Mouse (Mus musculus) midbrain, postnatal 0 days (tissue): ENCODE data around the gene Bola2. TPM values are rescaled to one million over a fixed set of nuclear protein-coding genes. Genes with fewer than 3 reads are reported as not detected.
"Not testable (repeated sequence)": the region's sequence is repeated elsewhere in the genome, so short reads cannot be mapped to it uniquely, and the experiment has no call there.

Experiments used
- ATAC-seq: fragments of 200-750 bp; cut with Nextera tagmentation; 2 replicates; pipeline ENCODE4 v1.8.0; 2017; ENCODE audit warnings: moderate number of reproducible peaks, mild to moderate bottlenecking, moderate TSS enrichment, moderate library complexity; ENCODE audit not compliant: low FRiP score
- DNase-seq: peaks from one replicate; pipeline ENCODE4 v3.0.0-alpha.2; 2015; ENCODE audit warnings: low spot score
- H3K27ac ChIP-seq: fragments of 300-500 bp; sonication (generic); 2 replicates; pipeline ENCODE4 v1.5.1; 2014; ENCODE audit warnings: low read depth, mild to moderate bottlenecking, low read length, mixed read lengths
- H3K27me3 ChIP-seq: fragments of 300-500 bp; sonication (generic); 2 replicates; pipeline ENCODE4 v1.6.1; 2014; ENCODE audit warnings: low read length, control low read depth, mixed read lengths; ENCODE audit not compliant: insufficient read depth
- H3K36me3 ChIP-seq: fragments of 300-500 bp; sonication (generic); 2 replicates; pipeline ENCODE4 v1.6.1; 2014; ENCODE audit warnings: low read length, control low read depth, mixed read lengths; ENCODE audit not compliant: insufficient read depth
- H3K4me1 ChIP-seq: fragments of 300-500 bp; sonication (generic); 2 replicates; pipeline ENCODE4 v1.6.1; 2014; ENCODE audit warnings: mild to moderate bottlenecking, control low read depth, antibody characterized with exemption, low read length, mixed read lengths; ENCODE audit not compliant: insufficient read depth
- H3K4me2 ChIP-seq: fragments of 300-500 bp; sonication (generic); 2 replicates; pipeline ENCODE4 v1.6.1; 2014; ENCODE audit warnings: low read depth, mild to moderate bottlenecking, low read length, mixed read lengths; ENCODE audit not compliant: poor library complexity, severe bottlenecking
- H3K4me3 ChIP-seq: fragments of 300-500 bp; sonication (generic); 2 replicates; pipeline ENCODE4 v1.5.1; 2014; ENCODE audit warnings: low read depth, mild to moderate bottlenecking, low read length, moderate library complexity
- H3K9ac ChIP-seq: fragments of 300-500 bp; sonication (generic); replicated peaks from 2 replicates; pipeline ENCODE4 v1.6.1; 2014; ENCODE audit warnings: mild to moderate bottlenecking, low read length, moderate library complexity, mixed read lengths; ENCODE audit not compliant: poor library complexity, severe bottlenecking
- H3K9me3 ChIP-seq: fragments of 300-500 bp; sonication (generic); 2 replicates; pipeline ENCODE4 v1.6.1; 2016; ENCODE audit warnings: low read length, control low read depth
- CTCF ChIP-seq: IDR thresholded peaks from 2 replicates; pipeline ENCODE4 v1.5.1; 2016; ENCODE audit warnings: antibody characterized with exemption, mild to moderate bottlenecking
- WGBS: fragments of 180-500 bp; shearing (Covaris S2); extraction: QIAGEN DNeasy Blood & Tissue Kit; methylation state at CpG from one replicate; pipeline ENCODE4 v1.1.7; 2014; 5-methylcytosine and 5-hydroxymethylcytosine counted together
- polyA plus RNA-seq: library from polyadenylated mRNA; unstranded; fragments of >200 nt; fragmentation: Nextera tagmentation; extraction: Ambion mirVana; gene quantifications from 2 replicates; pipeline ENCODE4 v1.2.1, GENCODE M21; 2015
- total RNA-seq: library from RNA; depleted of rRNA; stranded (reverse); fragments of >200 nt; gene quantifications from 2 replicates; pipeline ENCODE4 v1.2.3, GENCODE M21; 2014

Bola2 gene
- total and polyA plus RNA-seq, 2 experiments from 2014 or later, result 143 to 160 TPM

GRCm38 (mm10) chr7:126678545-126679341 is 16.5 kb upstream of the Bola2 start:
- Histone ChIP-seq H3K36me3 (peaks cover 4% of the 10 kb centered on the region; the same call in 1 of the 2 replicates), H3K4me2 (no peak overlapping the region), H3K4me3 (no peak overlapping the region), H3K27ac (no peak overlapping the region), H3K4me1 (no peaks in the 10 kb centered on the region), H3K9ac (no peak overlapping the region), H3K9me3 (no peaks in the 10 kb centered on the region), H3K27me3 (no peaks in the 10 kb centered on the region)
- ATAC-seq, result no peak
- 85% methylated on average over 8 of the region's 8 CpGs for WGBS
- TF ChIP-seq CTCF, result no peak
- DNase-seq, result no peak

GRCm38 (mm10) chr7:126679683-126680082 is 15.5 kb upstream of the Bola2 start:
- no peaks in the 10 kb centered on the region for H3K27me3 ChIP-seq
- H3K4me2 ChIP-seq, result no peak overlapping the region
- H3K4me3 ChIP-seq, result no peak overlapping the region
- H3K4me1 ChIP-seq, result no peaks in the 10 kb centered on the region
- WGBS, result 89% methylated on average over 5 of the region's 5 CpGs
- no peak overlapping the region for H3K9ac ChIP-seq
- H3K27ac ChIP-seq, result no peak overlapping the region
- no peaks in the 10 kb centered on the region for H3K9me3 ChIP-seq
- peaks cover under 1% of the 10 kb centered on the region; the same call in 1 of the 2 replicates for H3K36me3 ChIP-seq
- no peak for DNase-seq
- ATAC-seq, result no peak
- no peak for TF ChIP-seq CTCF

GRCm38 (mm10) chr7:126681221-126681620 is 14.0 kb upstream of the Bola2 start:
- Histone ChIP-seq H3K27me3 (no peaks in the 10 kb centered on the region), H3K27ac (no peak overlapping the region), H3K4me2 (no peak overlapping the region), H3K4me3 (no peak overlapping the region), H3K4me1 (no peaks in the 10 kb centered on the region), H3K36me3 (no peaks in the 10 kb centered on the region), H3K9me3 (no peaks in the 10 kb centered on the region), H3K9ac (no peak overlapping the region)
- TF ChIP-seq CTCF, result no peak
- ATAC-seq, result no peak
- DNase-seq, result no peak
- 95% methylated on average over 5 of the region's 5 CpGs for WGBS

GRCm38 (mm10) chr7:126688156-126688555 is 7.0 kb upstream of the Bola2 start:
- not testable (repeated sequence) for H3K4me2 ChIP-seq, H3K9me3 ChIP-seq, H3K27me3 ChIP-seq, H3K9ac ChIP-seq, ATAC-seq, H3K27ac ChIP-seq, DNase-seq, H3K4me1 ChIP-seq, H3K4me3 ChIP-seq
- H3K36me3 ChIP-seq, result peaks cover 15% of the 10 kb centered on the region
- WGBS, result 86% methylated on average over 4 of the region's 4 CpGs

GRCm38 (mm10) chr7:126689021-126689420 is 6.2 kb upstream of the Bola2 start:
- Histone ChIP-seq H3K36me3 (peaks cover 15% of the 10 kb centered on the region), H3K9ac (no peak overlapping the region), H3K4me1 (no peaks in the 10 kb centered on the region), H3K9me3 (no peaks in the 10 kb centered on the region), H3K27ac (no peak overlapping the region), H3K4me2 (no peak overlapping the region), H3K27me3 (no peaks in the 10 kb centered on the region), H3K4me3 (no peak overlapping the region)
- TF ChIP-seq CTCF, result no peak
- DNase-seq, result no peak
- WGBS, result 86% methylated on average over 3 of the region's 3 CpGs
- no peak for ATAC-seq

GRCm38 (mm10) chr7:126690737-126691136 is 4.5 kb upstream of the Bola2 start:
- H3K4me2 ChIP-seq, result no peak overlapping the region
- 92% methylated on average over 3 of the region's 3 CpGs for WGBS
- H3K4me1 ChIP-seq, result no peaks in the 10 kb centered on the region
- ATAC-seq (no peak), DNase-seq (no peak)
- H3K4me3 ChIP-seq, result no peak overlapping the region
- peaks cover 15% of the 10 kb centered on the region for H3K36me3 ChIP-seq
- no peak overlapping the region for H3K9ac ChIP-seq
- H3K27me3 ChIP-seq, result no peaks in the 10 kb centered on the region
- no peak for TF ChIP-seq CTCF
- H3K9me3 ChIP-seq, result no peaks in the 10 kb centered on the region
- H3K27ac ChIP-seq, result no peak overlapping the region
